Mouse (Mus musculus) limb, embryonic 11.5 days (tissue): ENCODE results near the gene Myo3a. TPM values are rescaled to one million over a fixed set of nuclear protein-coding genes. Genes with fewer than 3 reads are reported as not detected.

Experiments
- ATAC-seq: fragments of 200-750 bp; cut with Nextera tagmentation; 2 replicates; pipeline ENCODE4 v1.8.0; 2017; ENCODE audit warnings: low read depth; ENCODE audit not compliant: insufficient number of reproducible peaks, low FRiP score, low TSS enrichment
- DNase-seq: peaks from one replicate; pipeline ENCODE4 v3.0.0-alpha.2; 2015; ENCODE audit warnings: low spot score
- H3K27ac ChIP-seq: fragments of 300-500 bp; sonication (generic); replicated peaks from 2 replicates; pipeline ENCODE4 v1.5.1; 2014; ENCODE audit warnings: low read depth, mild to moderate bottlenecking, low read length
- H3K27me3 ChIP-seq: fragments of 300-500 bp; sonication (generic); 2 replicates; pipeline ENCODE4 v1.6.1; 2014; ENCODE audit warnings: mild to moderate bottlenecking, low read length, mixed read lengths; ENCODE audit not compliant: control insufficient read depth, insufficient read depth
- H3K36me3 ChIP-seq: fragments of 300-500 bp; sonication (generic); 2 replicates; pipeline ENCODE4 v1.6.1; 2014; ENCODE audit warnings: mild to moderate bottlenecking, low read length, moderate library complexity, mixed read lengths; ENCODE audit not compliant: control insufficient read depth, insufficient read depth
- H3K4me1 ChIP-seq: fragments of 300-500 bp; sonication (generic); 2 replicates; pipeline ENCODE4 v1.6.1; 2014; ENCODE audit warnings: low read length, mixed read lengths; ENCODE audit not compliant: control insufficient read depth, insufficient read depth
- H3K4me2 ChIP-seq: fragments of 300-500 bp; sonication (generic); 2 replicates; pipeline ENCODE4 v1.6.1; 2014; ENCODE audit warnings: low read depth, mild to moderate bottlenecking, moderate library complexity; ENCODE audit not compliant: severe bottlenecking
- H3K4me3 ChIP-seq: fragments of 300-500 bp; sonication (generic); 2 replicates; pipeline ENCODE4 v1.5.1; 2014; ENCODE audit warnings: low read depth, low read length
- H3K9ac ChIP-seq: fragments of 300-500 bp; sonication (generic); 2 replicates; pipeline ENCODE4 v1.6.1; 2014; ENCODE audit warnings: mild to moderate bottlenecking, low read length
- H3K9me3 ChIP-seq: fragments of 300-500 bp; sonication (generic); 2 replicates; pipeline ENCODE4 v1.6.1; 2016; ENCODE audit warnings: low read length; ENCODE audit not compliant: control insufficient read depth
- WGBS: fragments of 180-500 bp; shearing (Covaris S2); extraction: QIAGEN DNeasy Blood & Tissue Kit; methylation state at CpG from one replicate; pipeline ENCODE4 v1.1.7; 2014; 5-methylcytosine and 5-hydroxymethylcytosine counted together
- polyA plus RNA-seq: library from polyadenylated mRNA; unstranded; fragments of >200 nt; fragmentation: Nextera tagmentation; extraction: Ambion mirVana; gene quantifications from 2 replicates; pipeline ENCODE4 v1.2.1, GENCODE M21; 2014

Myo3a gene
- polyA plus RNA-seq, 1 experiment from 2014 or later, result 0.04 TPM

GRCm38 (mm10) chr2:22623111-22624070 lies 396.1 kb downstream of the Myo3a start:
- Histone ChIP-seq H3K27me3 (peaks cover 90% of the 10 kb centered on the region), H3K36me3 (no peaks in the 10 kb centered on the region), H3K9ac (no peak overlapping the region), H3K27ac (no peak overlapping the region), H3K9me3 (no peaks in the 10 kb centered on the region), H3K4me3 (0 out of 2 replicates have a peak overlapping the region, but pooled peaks have one; percentile 6), H3K4me1 (peaks cover 8% of the 10 kb centered on the region; the same call in 1 of the 2 replicates), H3K4me2 (peak overlapping the region; percentile 56)
- ATAC-seq (no peak), DNase-seq (peak; percentile 48)
- WGBS, result under 1% methylated on average over 60 of the region's 60 CpGs

- peaks cover 82% of the 10 kb centered on the region for H3K27me3 ChIP-seq
- H3K9me3 ChIP-seq, result no peaks in the 10 kb centered on the region
- H3K4me2 ChIP-seq, result peak overlapping the region; percentile 22; the same call in 1 of the 2 replicates
- DNase-seq (peak; percentile 46), ATAC-seq (no peak)
- H3K27ac ChIP-seq, result no peak overlapping the region
- no peak overlapping the region for H3K9ac ChIP-seq
- WGBS, result 3% methylated on average over 27 of the region's 27 CpGs
- H3K4me1 ChIP-seq, result peaks cover 8% of the 10 kb centered on the region; the same call in 1 of the 2 replicates
- H3K4me3 ChIP-seq, result no peak overlapping the region
- H3K36me3 ChIP-seq, result no peaks in the 10 kb centered on the region
These were observed 397.1 kb downstream of the Myo3a start for GRCm38 (mm10) chr2:22624188-22624975.

- DNase-seq (peak; percentile 25), ATAC-seq (no peak)
- Histone ChIP-seq H3K9ac (no peak overlapping the region), H3K4me2 (no peak overlapping the region), H3K4me3 (no peak overlapping the region), H3K4me1 (peaks cover 8% of the 10 kb centered on the region; the same call in 1 of the 2 replicates), H3K27ac (no peak overlapping the region), H3K36me3 (no peaks in the 10 kb centered on the region), H3K9me3 (no peaks in the 10 kb centered on the region), H3K27me3 (peaks cover 73% of the 10 kb centered on the region)
- WGBS, result 8% methylated on average over 16 of the region's 16 CpGs
These were observed 398.0 kb downstream of the Myo3a start for GRCm38 (mm10) chr2:22625096-22625960.

GRCm38 (mm10) chr2:22627147-22627666 lies 399.9 kb downstream of the Myo3a start:
- H3K27me3 ChIP-seq, result peaks cover 55% of the 10 kb centered on the region
- no peak for ATAC-seq
- H3K27ac ChIP-seq, result no peak overlapping the region
- H3K9ac ChIP-seq, result no peak overlapping the region
- no peaks in the 10 kb centered on the region for H3K36me3 ChIP-seq
- H3K9me3 ChIP-seq, result no peaks in the 10 kb centered on the region
- WGBS, result 29% methylated on average over 3 of the region's 3 CpGs
- no peak for DNase-seq
- H3K4me1 ChIP-seq, result peaks cover 8% of the 10 kb centered on the region; the same call in 1 of the 2 replicates
- H3K4me2 ChIP-seq, result no peak overlapping the region
- no peak overlapping the region for H3K4me3 ChIP-seq

- no peak for ATAC-seq
- no peak overlapping the region for H3K4me2 ChIP-seq
These were observed 400.6 kb downstream of the Myo3a start for GRCm38 (mm10) chr2:22627819-22628432.

GRCm38 (mm10) chr2:22634766-22635165 lies 407.5 kb downstream of the Myo3a start:
- no peak overlapping the region for H3K27ac ChIP-seq
- H3K9ac ChIP-seq, result no peak overlapping the region
- H3K4me2 ChIP-seq, result no peak overlapping the region
- no peak overlapping the region for H3K4me3 ChIP-seq
- H3K36me3 ChIP-seq, result no peaks in the 10 kb centered on the region
- no peaks in the 10 kb centered on the region for H3K4me1 ChIP-seq
- DNase-seq, result peak; percentile 22
- WGBS, result 37% methylated on average over 8 of the region's 8 CpGs
- no peaks in the 10 kb centered on the region for H3K9me3 ChIP-seq
- no peak for ATAC-seq
- no peaks in the 10 kb centered on the region for H3K27me3 ChIP-seq

More at GRCm38 (mm10) chr2:22627819-22628432, 400.6 kb downstream of the Myo3a start:
- Histone ChIP-seq H3K4me3 (no peak overlapping the region), H3K36me3 (no peaks in the 10 kb centered on the region), H3K27me3 (peaks cover 48% of the 10 kb centered on the region), H3K9me3 (no peaks in the 10 kb centered on the region), H3K9ac (no peak overlapping the region), H3K4me1 (peaks cover 4% of the 10 kb centered on the region; the same call in 1 of the 2 replicates), H3K27ac (no peak overlapping the region)
- WGBS, result 34% methylated on average over 5 of the region's 5 CpGs
- DNase-seq, result no peak

GRCm38 (mm10) chr2:22646134-22646533 lies 418.8 kb downstream of the Myo3a start:
- WGBS, result 65% methylated on average over 1 of the region's 1 CpGs
- Histone ChIP-seq H3K4me1 (no peaks in the 10 kb centered on the region), H3K27ac (no peak overlapping the region), H3K9ac (no peak overlapping the region), H3K27me3 (no peaks in the 10 kb centered on the region), H3K36me3 (no peaks in the 10 kb centered on the region), H3K4me2 (no peak overlapping the region), H3K4me3 (no peak overlapping the region), H3K9me3 (no peaks in the 10 kb centered on the region)
- no peak for ATAC-seq
- DNase-seq, result no peak
